Mouse (Mus musculus): ENCODE results near the gene Kpna6. TPM values are rescaled to one million over a fixed set of nuclear protein-coding genes. Genes with fewer than 3 reads are reported as not detected.
A peak's percentile ranks its signal among the peaks of the same experiment; 100 is the strongest.

Gene Kpna6
- total and polyA plus RNA-seq, 2 experiments = 15.1 to 17.4 TPM

DNA sequence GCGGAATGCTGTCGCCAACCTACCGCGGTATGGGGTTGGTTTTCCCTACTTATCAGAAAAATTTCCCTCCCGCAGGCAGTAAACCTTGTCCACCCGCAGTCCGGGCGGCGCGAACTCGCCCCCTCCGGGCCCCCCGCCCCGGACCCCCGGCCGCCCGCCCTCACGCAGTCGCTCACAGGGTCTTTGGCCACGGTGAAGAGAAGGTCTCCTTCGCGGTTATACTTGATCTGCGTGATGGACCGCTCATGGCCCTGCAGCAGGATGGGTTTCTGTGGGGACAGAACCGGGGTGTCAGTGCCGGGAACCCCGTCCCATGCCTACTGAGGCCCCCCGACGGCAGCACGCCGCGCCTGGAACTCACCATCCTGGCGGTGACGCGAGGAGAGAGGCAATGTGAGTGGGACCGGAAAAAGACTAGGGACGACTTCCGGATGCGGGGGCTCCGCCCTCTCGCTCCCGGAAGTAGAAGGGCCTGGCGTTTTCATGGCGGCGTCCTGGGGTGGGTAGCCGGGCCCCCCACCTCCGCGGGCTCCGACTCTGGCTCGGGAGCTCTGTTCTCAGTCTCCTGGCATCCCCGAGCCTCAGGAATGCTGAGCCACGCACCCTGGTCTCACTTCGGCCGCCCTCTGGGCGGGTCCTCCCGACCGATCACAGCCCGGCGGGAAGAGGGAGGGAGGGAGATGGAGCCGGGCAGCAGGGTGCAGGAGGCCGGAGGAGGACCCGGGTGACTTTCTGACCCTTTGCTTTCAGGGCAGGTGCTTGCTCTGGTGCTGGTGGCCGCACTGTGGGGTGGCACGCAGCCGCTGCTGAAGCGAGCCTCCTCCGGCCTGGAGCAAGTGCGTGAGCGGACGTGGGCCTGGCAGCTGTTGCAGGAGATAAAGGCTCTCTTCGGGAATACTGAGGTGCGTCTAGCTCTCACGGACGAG lies 72.1 kb downstream of the Kpna6 start, which contains the start of the genes Eif3i and Tmem234:
TSS of gene Eif3i (minus strand) at position 416 of the 926 bp plus-strand sequence.
TSS of gene Tmem234 (plus strand) at position 436 of the 926 bp plus-strand sequence.
- H3K36me3 ChIP-seq (ENCODE audit: control insufficient read depth, insufficient read depth, low read length) = peaks cover 6% of the 10 kb centered on the region; the same call in 1 of the 2 replicates
- peaks cover 11% of the 10 kb centered on the region for H3K4me1 ChIP-seq (ENCODE audit: control insufficient read depth, insufficient read depth, low read length)
- under 1% methylated on average over 74 of the region's 74 CpGs for WGBS
- H3K27me3 ChIP-seq (ENCODE audit: control insufficient read depth, insufficient read depth, low read length) = no peaks in the 10 kb centered on the region
- peaks cover 17% of the 10 kb centered on the region for H3K79me2 ChIP-seq (ENCODE audit: control insufficient read depth, insufficient read depth, low read length)
- H3K9ac ChIP-seq (ENCODE audit: low read depth, low read length) = peak within 1 kb of the TSS; percentile 85
- 0 out of 2 replicates have a peak, but pooled peaks have one; percentile 0 for TF ChIP-seq CTCF (IDR thresholded peaks at IDR 0.05; ENCODE audit: low read depth, low read length)
- peak; percentile 45; the same call in 1 of the 2 replicates for TF ChIP-seq POLR2A (IDR thresholded peaks at IDR 0.05; ENCODE audit: extremely low read depth, insufficient read depth, low read length)
- peak within 1 kb of the TSS; percentile 66 for H3K27ac ChIP-seq (replicated peaks; ENCODE audit: insufficient read depth, low read depth, low read length)
- DNase-seq (ENCODE audit: extremely low read depth, low read depth, low spot score) = peak; percentile 64
- peak within 1 kb of the TSS; percentile 74 for H3K4me3 ChIP-seq (ENCODE audit: insufficient read depth, low read depth, low read length)

Other genes starting within 250 kb of the Kpna6 start
- gene Zbtb8b, start 231.9 kb downstream of the Kpna6 start, total RNA-seq (2014; rRNA removed) = 0.07 TPM in 1 of 2 replicates, not detected in the other
- 0.04 TPM in 1 of 2 replicates, not detected in the other for gene Zbtb8b, start 231.9 kb downstream of the Kpna6 start, polyA plus RNA-seq (2012; rRNA removed)
- 22.1 and 26.6 TPM in 2 replicates for gene Bsdc1, start 211.2 kb downstream of the Kpna6 start, total RNA-seq (2014; rRNA removed)
- 14.5 and 19.3 TPM in 2 replicates for gene Bsdc1, start 211.2 kb downstream of the Kpna6 start, polyA plus RNA-seq (2012; rRNA removed)
- gene Tssk3, start 181.7 kb downstream of the Kpna6 start, total RNA-seq (2014; rRNA removed) = not detected in 2 replicates
- gene Tssk3, start 181.7 kb downstream of the Kpna6 start, polyA plus RNA-seq (2012; rRNA removed) = not detected in 2 replicates
- gene Fam229a, start 181.6 kb downstream of the Kpna6 start, total RNA-seq (2014; rRNA removed) = not detected in 2 replicates
- gene Fam229a, start 181.6 kb downstream of the Kpna6 start, polyA plus RNA-seq (2012; rRNA removed) = 0.38 TPM in 1 of 2 replicates, not detected in the other
- 5.3 and 9.9 TPM in 2 replicates for gene Marcksl1, start 159.2 kb downstream of the Kpna6 start, total RNA-seq (2014; rRNA removed)
- gene Marcksl1, start 159.2 kb downstream of the Kpna6 start, polyA plus RNA-seq (2012; rRNA removed) = 7.7 and 11.1 TPM in 2 replicates
- gene Hdac1, start 130.1 kb downstream of the Kpna6 start, total RNA-seq (2014; rRNA removed) = 16.8 and 20.5 TPM in 2 replicates
- gene Hdac1, start 130.1 kb downstream of the Kpna6 start, polyA plus RNA-seq (2012; rRNA removed) = 15.8 and 18.1 TPM in 2 replicates
- 0.92 and 1.1 TPM in 2 replicates for gene Lck, start 99.1 kb downstream of the Kpna6 start, total RNA-seq (2014; rRNA removed)
- 1.7 and 1.9 TPM in 2 replicates for gene Lck, start 99.1 kb downstream of the Kpna6 start, polyA plus RNA-seq (2012; rRNA removed)
- gene Fam167b, start 94.2 kb downstream of the Kpna6 start, total RNA-seq (2014; rRNA removed) = 11.8 and 14.4 TPM in 2 replicates
- 17.5 and 20.3 TPM in 2 replicates for gene Fam167b, start 94.2 kb downstream of the Kpna6 start, polyA plus RNA-seq (2012; rRNA removed)
- gene Eif3i, start 72.1 kb downstream of the Kpna6 start, total RNA-seq (2014; rRNA removed) = 170 and 204 TPM in 2 replicates
- 186 and 205 TPM in 2 replicates for gene Eif3i, start 72.1 kb downstream of the Kpna6 start, polyA plus RNA-seq (2012; rRNA removed)
- gene Tmem234, start 72.1 kb downstream of the Kpna6 start, total RNA-seq (2014; rRNA removed) = 65.6 and 67.5 TPM in 2 replicates
- 75.8 and 93.6 TPM in 2 replicates for gene Tmem234, start 72.1 kb downstream of the Kpna6 start, polyA plus RNA-seq (2012; rRNA removed)
- gene Dcdc2b, start 58.5 kb downstream of the Kpna6 start, total RNA-seq (2014; rRNA removed) = 0.54 and 1.6 TPM in 2 replicates
- gene Dcdc2b, start 58.5 kb downstream of the Kpna6 start, polyA plus RNA-seq (2012; rRNA removed) = 1.3 and 1.4 TPM in 2 replicates
- 10.3 and 11.3 TPM in 2 replicates for gene Iqcc, start 53.7 kb downstream of the Kpna6 start, total RNA-seq (2014; rRNA removed)
- gene Iqcc, start 53.7 kb downstream of the Kpna6 start, polyA plus RNA-seq (2012; rRNA removed) = 21.0 and 23.0 TPM in 2 replicates
- 9.3 and 9.7 TPM in 2 replicates for gene Ccdc28b, start 48.8 kb downstream of the Kpna6 start, total RNA-seq (2014; rRNA removed)
- gene Ccdc28b, start 48.8 kb downstream of the Kpna6 start, polyA plus RNA-seq (2012; rRNA removed) = 7.2 and 7.6 TPM in 2 replicates
- gene Txlna, start 31.7 kb downstream of the Kpna6 start, total RNA-seq (2014; rRNA removed) = 8.2 and 10.2 TPM in 2 replicates
- 11.9 and 15.1 TPM in 2 replicates for gene Txlna, start 31.7 kb downstream of the Kpna6 start, polyA plus RNA-seq (2012; rRNA removed)
- gene Tmem39b, start 24.1 kb upstream of the Kpna6 start, total RNA-seq (2014; rRNA removed) = 1.5 and 1.8 TPM in 2 replicates
- 12.5 and 15.6 TPM in 2 replicates for gene Tmem39b, start 24.1 kb upstream of the Kpna6 start, polyA plus RNA-seq (2012; rRNA removed)
- gene Khdrbs1, start 69.5 kb upstream of the Kpna6 start, total RNA-seq (2014; rRNA removed) = 12.2 and 12.3 TPM in 2 replicates
- 6.9 and 7.9 TPM in 2 replicates for gene Khdrbs1, start 69.5 kb upstream of the Kpna6 start, polyA plus RNA-seq (2012; rRNA removed)
- 58.4 and 63.4 TPM in 2 replicates for gene Ptp4a2, start 138.5 kb upstream of the Kpna6 start, total RNA-seq (2014; rRNA removed)
- 41.1 and 49.5 TPM in 2 replicates for gene Ptp4a2, start 138.5 kb upstream of the Kpna6 start, polyA plus RNA-seq (2012; rRNA removed)

Measured in liver, adult 2 months (tissue).